Mouse (Mus musculus) embryonic facial prominence, embryonic 13.5 days (tissue): ENCODE measurements around the gene Ankfn1. TPM values are rescaled to one million over a fixed set of nuclear protein-coding genes. Genes with fewer than 3 reads are reported as not detected.

Experiments
- ATAC-seq: fragments of 200-750 bp; cut with Nextera tagmentation; 2 replicates; pipeline ENCODE4 v1.8.0; 2017; ENCODE audit warnings: low read depth; ENCODE audit not compliant: insufficient number of reproducible peaks, insufficient read depth, low FRiP score, low TSS enrichment
- H3K27ac ChIP-seq: fragments of 300-500 bp; sonication (generic); 2 replicates; pipeline ENCODE4 v1.5.1; 2015; ENCODE audit warnings: moderate library complexity, mild to moderate bottlenecking, inconsistent platforms
- H3K27me3 ChIP-seq: fragments of 300-500 bp; sonication (generic); 2 replicates; pipeline ENCODE4 v1.6.1; 2015; ENCODE audit warnings: mild to moderate bottlenecking, inconsistent platforms
- H3K36me3 ChIP-seq: fragments of 300-500 bp; sonication (generic); 2 replicates; pipeline ENCODE4 v1.6.1; 2015; ENCODE audit warnings: mild to moderate bottlenecking, inconsistent platforms
- H3K4me1 ChIP-seq: fragments of 300-500 bp; sonication (generic); 2 replicates; pipeline ENCODE4 v1.6.1; 2015; ENCODE audit warnings: inconsistent platforms
- H3K4me2 ChIP-seq: fragments of 300-500 bp; sonication (generic); 2 replicates; pipeline ENCODE4 v1.6.1; 2015; ENCODE audit warnings: moderate library complexity, mild to moderate bottlenecking, inconsistent platforms
- H3K4me3 ChIP-seq: fragments of 300-500 bp; sonication (generic); 2 replicates; pipeline ENCODE4 v1.5.1; 2015; ENCODE audit warnings: mild to moderate bottlenecking, inconsistent platforms
- H3K9ac ChIP-seq: fragments of 300-500 bp; sonication (generic); 2 replicates; pipeline ENCODE4 v1.6.1; 2015; ENCODE audit warnings: mild to moderate bottlenecking, inconsistent platforms
- H3K9me3 ChIP-seq: fragments of 300-500 bp; sonication (generic); 2 replicates; pipeline ENCODE4 v1.6.1; 2016; ENCODE audit warnings: inconsistent platforms
- WGBS: fragments of 180-500 bp; shearing (Covaris S2); methylation state at CpG from one replicate; pipeline ENCODE4 v1.1.7; 2015; ENCODE audit warnings: mixed read lengths; 5-methylcytosine and 5-hydroxymethylcytosine counted together
- polyA plus RNA-seq: library from polyadenylated mRNA; unstranded; fragments of >200 nt; fragmentation: Nextera tagmentation; extraction: Ambion mirVana; gene quantifications from 2 replicates; pipeline ENCODE4 v1.2.1, GENCODE M21; 2015

The Ankfn1 gene
- polyA plus RNA-seq, 1 experiment from 2014 or later, result 0.34 TPM

DNA sequence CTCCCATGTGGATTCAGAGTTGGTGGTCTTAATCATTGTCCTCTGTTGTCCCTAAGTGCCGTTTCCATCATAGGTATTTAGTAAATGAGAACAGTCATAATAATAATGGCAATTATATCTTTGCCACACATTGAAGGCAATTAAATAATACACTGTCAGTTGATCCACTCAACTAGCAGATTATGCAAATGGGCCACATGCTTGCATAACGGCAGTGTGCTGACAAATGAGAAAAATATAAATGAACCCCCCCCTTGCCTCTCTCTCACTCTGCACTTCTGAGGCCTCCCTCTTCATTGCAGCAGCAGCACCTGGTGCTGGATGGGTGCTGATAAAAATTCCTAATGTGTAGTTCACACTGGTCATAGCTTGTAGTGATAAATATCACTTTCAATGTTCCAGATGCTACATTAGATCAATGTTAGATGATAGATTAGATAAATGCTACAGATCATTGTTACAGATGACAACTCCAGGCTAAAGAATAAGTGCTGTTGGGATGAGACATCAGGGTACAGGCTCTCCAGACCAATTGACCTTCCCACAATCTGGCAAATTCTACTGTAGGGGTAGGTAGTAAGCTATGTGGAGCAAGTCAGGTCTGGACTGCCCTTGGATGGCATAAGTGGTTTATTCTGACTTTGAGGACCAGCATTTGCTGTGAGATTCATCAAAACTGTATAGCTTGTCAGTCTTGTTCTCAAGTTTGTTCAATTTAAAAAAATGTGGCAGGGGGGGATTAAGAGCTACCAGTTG, 12.3 kb downstream of the Ankfn1 start:
- H3K27me3 ChIP-seq, result no peaks in the 10 kb centered on the region

DNA sequence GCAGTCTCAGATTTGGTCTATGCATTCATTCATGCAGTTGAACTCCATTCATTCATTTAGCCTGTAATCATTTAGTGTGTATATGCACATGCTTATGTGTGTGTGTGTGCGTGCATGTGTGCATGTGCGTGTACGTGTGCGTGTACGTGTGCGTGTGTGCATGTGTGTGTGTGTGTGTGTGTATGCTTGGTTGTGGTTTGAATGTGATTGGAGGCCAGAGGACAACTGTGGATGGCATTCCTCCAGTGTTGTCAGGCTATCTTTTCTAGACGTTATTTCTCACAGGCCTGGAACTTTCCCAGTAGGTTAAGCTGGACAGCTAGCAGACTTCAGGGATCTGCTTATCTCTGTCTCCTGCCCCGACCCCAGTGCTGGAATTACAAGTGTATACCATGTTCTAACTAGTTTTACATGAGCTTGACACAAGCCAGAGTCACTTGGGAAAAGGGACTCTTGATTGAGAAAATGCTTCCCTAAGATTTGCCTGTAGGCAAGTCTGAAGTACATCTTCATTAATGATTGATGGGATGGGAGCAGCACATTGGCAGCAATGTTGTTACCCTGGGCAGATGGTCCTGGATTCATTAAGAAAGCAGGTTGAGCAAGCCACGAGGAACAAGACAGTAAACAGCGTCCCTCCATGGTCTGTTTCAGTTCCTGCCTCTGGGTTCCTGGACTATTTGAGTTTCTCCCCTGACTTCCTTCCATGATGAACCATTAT, 43.3 kb downstream of the Ankfn1 start:
- Histone ChIP-seq H3K27me3 (no peaks in the 10 kb centered on the region), H3K9me3 (no peaks in the 10 kb centered on the region), H3K4me2 (no peak overlapping the region), H3K4me3 (no peak overlapping the region), H3K4me1 (no peaks in the 10 kb centered on the region), H3K27ac (no peak overlapping the region), H3K9ac (no peak overlapping the region), H3K36me3 (no peaks in the 10 kb centered on the region)
- WGBS, result 81% methylated on average over 10 of the region's 10 CpGs
- ATAC-seq, result no peak

More for the DNA sequence above, 12.3 kb downstream of the Ankfn1 start:
- Histone ChIP-seq H3K36me3 (no peaks in the 10 kb centered on the region), H3K27ac (no peak overlapping the region), H3K4me1 (0 out of 2 replicates have a peak, but pooled peaks cover 5% of the 10 kb centered on the region), H3K9ac (no peak overlapping the region), H3K4me3 (no peak overlapping the region), H3K9me3 (no peaks in the 10 kb centered on the region), H3K4me2 (no peak overlapping the region)
- WGBS, result 38% methylated on average over 2 of the region's 2 CpGs
- no peak for ATAC-seq

DNA sequence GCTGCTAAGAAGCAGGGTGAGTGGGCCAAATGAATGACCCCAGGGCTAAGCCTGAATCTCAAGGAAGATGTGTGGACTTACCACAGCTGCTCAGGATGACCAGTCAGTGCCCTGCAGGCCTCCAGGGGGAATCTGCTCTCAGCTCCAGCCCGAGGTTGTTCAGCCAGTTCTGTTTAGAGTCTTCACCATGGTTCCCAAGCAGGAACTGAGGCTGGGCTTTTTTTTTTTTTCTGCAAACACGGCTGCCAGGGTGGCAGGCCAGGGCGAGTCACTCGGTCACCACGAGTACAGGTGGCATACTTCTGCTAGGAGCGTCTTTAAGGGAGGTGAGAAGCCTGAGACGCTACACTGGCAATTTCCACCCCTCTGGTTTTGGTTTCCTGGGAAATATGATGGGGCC, 43.9 kb downstream of the Ankfn1 start:
- H3K9ac ChIP-seq, result no peak overlapping the region
- H3K4me1 ChIP-seq, result no peaks in the 10 kb centered on the region
- H3K27ac ChIP-seq, result no peak overlapping the region
- H3K4me2 ChIP-seq, result no peak overlapping the region
- no peaks in the 10 kb centered on the region for H3K36me3 ChIP-seq
- no peaks in the 10 kb centered on the region for H3K9me3 ChIP-seq
- no peak for ATAC-seq
- no peak overlapping the region for H3K4me3 ChIP-seq
- WGBS, result 73% methylated on average over 7 of the region's 7 CpGs
- H3K27me3 ChIP-seq, result no peaks in the 10 kb centered on the region

DNA sequence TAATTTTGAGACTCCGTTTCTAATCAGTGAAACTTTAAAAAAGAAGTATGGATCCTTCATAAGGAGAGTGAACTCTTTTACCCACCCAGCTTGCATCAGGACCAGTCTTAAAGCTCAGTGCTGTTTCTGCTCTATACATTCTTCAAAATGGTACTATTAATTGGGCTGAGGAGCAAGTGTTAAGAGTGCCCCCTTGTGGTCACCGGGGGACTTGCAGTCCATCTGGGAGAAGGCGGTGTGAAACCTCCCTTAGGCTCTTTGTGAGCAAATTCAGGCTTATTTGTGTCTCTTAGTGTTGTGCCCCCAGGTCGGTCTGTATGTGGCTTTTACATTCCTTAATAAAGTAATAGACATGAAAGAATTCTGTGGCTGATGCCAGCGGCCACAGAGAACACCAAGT, 56.6 kb downstream of the Ankfn1 start:
- 11% methylated on average over 5 of the region's 5 CpGs for WGBS
- ATAC-seq, result no peak
- no peak overlapping the region for H3K9ac ChIP-seq

DNA sequence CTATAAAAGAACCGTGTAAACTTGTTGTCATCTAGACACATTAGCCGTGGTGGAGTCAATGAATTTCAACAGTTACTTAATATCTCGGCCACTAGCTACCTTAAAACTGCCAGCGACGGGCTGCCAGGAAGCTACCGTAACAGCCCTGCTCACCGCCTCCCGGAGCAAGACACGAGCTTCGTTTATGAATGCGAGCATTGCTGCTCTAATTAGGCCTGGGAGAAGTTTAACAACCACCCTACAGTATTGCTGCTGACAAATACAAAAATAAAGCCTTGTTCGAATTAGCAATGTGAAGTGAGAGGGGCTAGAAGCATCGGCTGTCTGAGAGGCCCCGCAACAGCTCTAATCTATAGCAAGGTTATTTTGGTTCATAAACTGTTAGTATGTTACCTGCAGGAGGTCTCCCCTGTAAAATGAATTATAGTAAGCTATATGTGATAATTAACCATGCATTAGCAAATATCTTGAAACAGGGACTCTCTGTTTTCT, 58.9 kb downstream of the Ankfn1 start:
- H3K4me2 ChIP-seq, result no peak overlapping the region

More for the DNA sequence above, 56.6 kb downstream of the Ankfn1 start:
- no peak overlapping the region for H3K4me2 ChIP-seq
- no peak overlapping the region for H3K27ac ChIP-seq
- H3K27me3 ChIP-seq, result no peaks in the 10 kb centered on the region
- no peak overlapping the region for H3K4me3 ChIP-seq
- H3K4me1 ChIP-seq, result peaks cover 4% of the 10 kb centered on the region; the same call in 1 of the 2 replicates
- no peaks in the 10 kb centered on the region for H3K36me3 ChIP-seq
- no peaks in the 10 kb centered on the region for H3K9me3 ChIP-seq

DNA sequence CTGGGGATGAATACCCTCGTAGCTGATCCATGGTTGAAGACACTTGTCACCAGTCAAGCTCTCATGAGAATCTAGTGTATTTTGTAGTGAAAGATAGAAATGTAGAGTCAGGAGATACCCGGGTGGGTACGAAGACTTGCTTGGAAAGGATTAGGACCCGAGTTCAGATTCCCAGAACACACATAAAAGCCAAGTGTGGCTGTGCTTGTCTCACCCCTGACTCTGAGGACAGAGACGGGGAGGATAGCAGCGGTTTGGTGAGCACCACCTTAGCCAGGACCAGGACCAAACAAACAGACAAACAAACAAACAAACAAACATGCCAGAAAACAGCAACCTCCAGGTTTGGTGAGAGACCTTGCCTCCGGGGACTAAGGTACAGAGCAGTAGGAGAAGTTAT, 61.1 kb downstream of the Ankfn1 start:
- no peaks in the 10 kb centered on the region for H3K27me3 ChIP-seq
- ATAC-seq, result no peak
- 0 out of 2 replicates have a peak, but pooled peaks cover 3% of the 10 kb centered on the region for H3K9me3 ChIP-seq
- no peaks in the 10 kb centered on the region for H3K36me3 ChIP-seq
- H3K4me3 ChIP-seq, result no peak overlapping the region
- no peak overlapping the region for H3K9ac ChIP-seq
- WGBS, result 87% methylated on average over 7 of the region's 7 CpGs
- H3K4me2 ChIP-seq, result no peak overlapping the region
- H3K4me1 ChIP-seq, result peaks cover 4% of the 10 kb centered on the region; the same call in 1 of the 2 replicates
- H3K27ac ChIP-seq, result no peak overlapping the region

More for the DNA sequence above, 58.9 kb downstream of the Ankfn1 start:
- H3K27me3 ChIP-seq, result no peaks in the 10 kb centered on the region
- H3K9ac ChIP-seq, result no peak overlapping the region
- H3K4me3 ChIP-seq, result no peak overlapping the region
- WGBS, result 73% methylated on average over 14 of the region's 14 CpGs
- no peaks in the 10 kb centered on the region for H3K36me3 ChIP-seq
- H3K9me3 ChIP-seq, result 0 out of 2 replicates have a peak, but pooled peaks cover 3% of the 10 kb centered on the region
- peaks cover 4% of the 10 kb centered on the region; the same call in 1 of the 2 replicates for H3K4me1 ChIP-seq
- no peak for ATAC-seq
- H3K27ac ChIP-seq, result no peak overlapping the region

DNA sequence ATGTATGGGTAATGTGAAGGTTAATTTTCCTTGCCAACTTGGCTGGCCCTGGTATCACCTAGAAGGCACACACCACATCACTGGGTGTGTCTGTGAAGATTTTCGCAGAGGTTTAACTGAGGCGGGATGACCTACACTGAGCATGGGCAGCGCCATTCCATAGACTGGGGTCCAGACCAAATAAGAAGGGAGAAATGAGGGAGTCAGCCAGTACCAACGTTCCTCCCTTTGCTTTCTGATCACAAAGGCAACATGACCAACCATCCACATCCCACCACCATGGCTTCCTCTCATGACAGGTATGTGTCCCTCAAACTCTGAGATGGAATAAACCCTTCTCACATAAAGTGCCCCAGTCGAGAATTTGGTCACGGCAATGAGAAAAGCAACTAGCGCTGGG, 68.9 kb downstream of the Ankfn1 start:
- Histone ChIP-seq H3K27me3 (no peaks in the 10 kb centered on the region), H3K9ac (no peak overlapping the region), H3K36me3 (no peaks in the 10 kb centered on the region), H3K27ac (no peak overlapping the region), H3K9me3 (no peaks in the 10 kb centered on the region), H3K4me3 (no peak overlapping the region), H3K4me1 (no peaks in the 10 kb centered on the region), H3K4me2 (no peak overlapping the region)
- 90% methylated on average over 7 of the region's 7 CpGs for WGBS
- no peak for ATAC-seq

DNA sequence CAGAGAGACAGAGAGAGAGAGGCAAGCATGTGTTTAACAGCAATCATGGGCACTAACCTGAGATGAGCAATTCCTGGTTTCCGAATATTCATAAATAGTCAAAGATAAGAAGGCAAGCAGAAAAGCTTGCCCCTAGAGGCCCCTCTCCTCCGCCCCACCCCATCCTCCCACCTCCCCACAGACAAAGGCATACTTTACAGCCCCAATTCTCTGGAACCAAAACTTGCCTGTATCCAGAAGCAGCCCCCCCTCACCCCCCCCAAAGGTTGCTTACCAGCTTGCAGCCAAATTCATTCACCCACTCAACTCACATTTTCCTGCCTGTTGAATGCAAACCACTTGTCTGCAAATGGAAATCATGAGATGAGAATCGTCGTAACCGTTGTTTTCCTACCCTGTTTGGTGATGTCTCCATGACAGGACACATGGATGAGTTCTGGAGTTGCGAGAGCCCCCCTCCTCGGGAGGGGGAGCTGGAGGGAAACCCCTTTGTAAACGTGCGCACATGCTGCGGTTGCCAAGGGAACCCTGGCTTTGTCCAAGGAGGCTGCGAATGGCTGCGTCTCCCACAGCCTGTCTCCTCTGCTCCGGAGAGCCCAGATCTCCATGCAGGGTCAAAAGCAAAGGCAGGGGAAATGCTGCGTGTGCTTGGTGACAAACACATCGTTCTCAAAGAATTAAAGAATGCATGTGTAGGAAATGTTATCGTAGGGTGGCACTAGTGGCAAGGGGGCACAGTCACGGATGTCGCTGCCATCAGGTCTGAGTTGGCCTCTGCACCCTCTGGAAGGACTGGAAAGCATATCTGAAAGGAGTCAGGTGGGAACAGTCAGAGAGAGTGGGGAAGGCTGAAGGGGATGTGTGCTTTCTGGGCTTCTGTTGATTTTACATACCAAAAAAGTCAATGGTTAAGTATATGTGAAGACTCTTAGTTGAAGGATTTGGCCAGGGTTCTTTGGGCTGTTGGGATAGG, 80.7 kb downstream of the Ankfn1 start:
- peaks cover 14% of the 10 kb centered on the region for H3K4me1 ChIP-seq
- ATAC-seq, result no peak
- no peak overlapping the region for H3K4me3 ChIP-seq
- no peaks in the 10 kb centered on the region for H3K36me3 ChIP-seq
- no peak overlapping the region for H3K27ac ChIP-seq
- peak overlapping the region; percentile 43 for H3K4me2 ChIP-seq
- no peak overlapping the region for H3K9ac ChIP-seq
- WGBS, result 42% methylated on average over 18 of the region's 18 CpGs
- no peaks in the 10 kb centered on the region for H3K9me3 ChIP-seq
- no peaks in the 10 kb centered on the region for H3K27me3 ChIP-seq

DNA sequence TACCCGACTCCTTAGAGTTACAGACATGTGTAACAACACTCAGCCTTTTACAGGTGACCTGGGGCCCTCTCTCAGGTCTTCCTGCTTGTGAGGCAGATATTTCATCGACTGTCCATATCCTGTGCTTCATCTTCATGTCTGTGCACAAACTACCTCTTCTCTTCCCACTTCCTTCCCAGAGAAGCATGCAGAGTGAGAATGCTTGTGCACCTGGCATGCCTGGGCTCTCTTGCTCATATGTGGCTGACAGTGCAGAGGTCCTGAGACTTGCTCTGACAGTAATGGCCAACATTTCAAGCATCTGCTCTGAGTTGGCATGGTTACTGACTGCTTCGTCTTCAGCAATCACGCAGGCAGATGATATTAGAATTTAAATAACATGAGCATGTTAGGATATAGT, 83.8 kb downstream of the Ankfn1 start:
- ATAC-seq, result no peak
- H3K27me3 ChIP-seq, result no peaks in the 10 kb centered on the region
- 85% methylated on average over 4 of the region's 4 CpGs for WGBS

DNA sequence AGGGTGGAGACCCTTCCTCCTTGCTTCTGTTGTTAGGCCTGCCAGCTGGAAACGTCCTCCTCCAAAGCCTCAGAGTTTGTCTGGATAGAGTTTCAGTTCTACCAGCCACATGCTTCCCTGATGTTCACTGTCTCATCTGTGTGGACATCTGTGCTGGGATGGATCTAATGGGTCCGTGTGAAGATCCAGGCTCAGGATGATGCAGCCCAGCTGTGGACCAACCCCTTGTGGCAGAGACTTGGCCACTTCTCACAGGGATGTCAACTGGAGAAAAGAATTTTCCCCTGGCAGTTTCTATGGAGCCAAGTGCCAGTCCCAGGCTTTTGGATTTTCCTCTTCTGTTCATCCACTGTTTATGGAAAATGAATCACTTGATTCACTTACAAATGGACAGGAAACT, 100.5 kb downstream of the Ankfn1 start:
- peaks cover 2% of the 10 kb centered on the region; the same call in 1 of the 2 replicates for H3K27me3 ChIP-seq
- no peak overlapping the region for H3K4me2 ChIP-seq
- H3K4me3 ChIP-seq, result no peak overlapping the region
- H3K36me3 ChIP-seq, result no peaks in the 10 kb centered on the region
- H3K4me1 ChIP-seq, result peaks cover 3% of the 10 kb centered on the region
- H3K9ac ChIP-seq, result no peak overlapping the region
- H3K27ac ChIP-seq, result no peak overlapping the region
- no peak for ATAC-seq
- no peaks in the 10 kb centered on the region for H3K9me3 ChIP-seq
- 28% methylated on average over 2 of the region's 2 CpGs for WGBS

More for the DNA sequence above, 83.8 kb downstream of the Ankfn1 start:
- Histone ChIP-seq H3K36me3 (no peaks in the 10 kb centered on the region), H3K4me1 (peaks cover 10% of the 10 kb centered on the region), H3K9me3 (no peaks in the 10 kb centered on the region), H3K4me2 (no peak overlapping the region), H3K27ac (no peak overlapping the region), H3K4me3 (no peak overlapping the region), H3K9ac (no peak overlapping the region)

DNA sequence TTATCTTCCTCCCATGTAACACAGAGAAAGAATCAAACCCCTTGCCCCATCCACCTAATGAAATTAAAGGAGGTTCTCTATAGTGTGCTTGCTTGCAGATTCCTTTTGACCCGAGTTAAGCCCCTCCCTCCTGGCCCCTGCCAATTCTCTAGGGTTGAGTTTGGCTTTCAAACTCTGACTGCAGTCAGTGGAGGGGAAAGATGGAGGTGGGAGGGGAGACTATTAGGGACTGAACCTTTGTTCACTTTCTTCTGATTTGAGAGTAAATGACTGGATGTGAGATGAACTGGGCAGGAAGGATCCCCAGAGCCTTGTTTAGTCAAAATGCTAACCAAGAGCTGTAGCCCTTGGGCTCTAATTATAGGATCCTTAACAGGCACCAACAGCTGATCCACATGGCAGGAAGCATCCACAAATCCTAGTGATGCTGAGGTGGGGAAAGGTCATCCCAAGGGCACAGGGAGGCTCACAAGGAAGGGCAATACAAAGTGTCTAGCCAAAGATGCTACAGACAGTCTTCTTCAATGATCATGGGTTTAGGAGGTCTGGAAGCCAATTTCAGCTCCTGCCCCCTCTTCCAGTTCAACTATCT, 103.4 kb downstream of the Ankfn1 start:
- no peak for ATAC-seq
- Histone ChIP-seq H3K4me1 (peaks cover 3% of the 10 kb centered on the region), H3K27me3 (peaks cover 2% of the 10 kb centered on the region; the same call in 1 of the 2 replicates), H3K9me3 (no peaks in the 10 kb centered on the region), H3K27ac (no peak overlapping the region), H3K4me3 (no peak overlapping the region), H3K36me3 (no peaks in the 10 kb centered on the region), H3K4me2 (no peak overlapping the region), H3K9ac (no peak overlapping the region)
- WGBS, result 6% methylated on average over 1 of the region's 1 CpGs
